8 mouse cellular contexts compared by ENCODE assay signal in genomic region chr10:119168791-119169190, GRCm38 (mm10).
DNase-seq lines count a peak whose midpoint lies in the region; ATAC-seq and TF ChIP-seq lines count a peak whose summit lies in the region.

No protein-coding gene starts in this region.

- no peak for TF ChIP-seq POLR2A in testis, adult 2 months (IDR thresholded peaks at IDR 0.05; ENCODE audit: control insufficient read depth, low read depth, low read length)

- H3K4me2 ChIP-seq in heart, embryonic 11.5 days: no peak overlapping the region

- H3K36me3 ChIP-seq in testis, adult 2 months (ENCODE audit: control insufficient read depth, insufficient read depth, low read length): no peaks in the 10 kb centered on the region
- H3K36me3 ChIP-seq in heart, embryonic 11.5 days (ENCODE audit: control insufficient read depth, insufficient read depth, low read length): no peaks in the 10 kb centered on the region

- peak; percentile 82 for DNase-seq in heart, adult 11 months
- no peak for DNase-seq in heart, postnatal 14 days
- no peak for DNase-seq in testis, postnatal 10 days (ENCODE audit: low spot score)
- peak; percentile 18 for DNase-seq in kidney, postnatal 10 days
- DNase-seq in retina, postnatal 1 day: peak; percentile 75

- no peak for TF ChIP-seq CTCF in testis, adult 2 months (IDR thresholded peaks at IDR 0.05; ENCODE audit: control insufficient read depth, insufficient read depth, insufficient replicate concordance, low read depth, low read length)

- WGBS in heart, embryonic 11.5 days (ENCODE audit: insufficient replicate concordance): 31% methylated on average over 14 of the region's 14 CpGs

- H3K27ac ChIP-seq in testis, adult 2 months (ENCODE audit: control insufficient read depth, insufficient read depth, low read depth, low read length): no peak overlapping the region
- H3K27ac ChIP-seq in heart, embryonic 11.5 days (ENCODE audit: low read depth, low read length): no peak overlapping the region

- no peaks in the 10 kb centered on the region for H3K27me3 ChIP-seq in testis, adult 2 months (ENCODE audit: control insufficient read depth, insufficient read depth, low read length)
- no peaks in the 10 kb centered on the region for H3K27me3 ChIP-seq in heart, embryonic 11.5 days (ENCODE audit: control insufficient read depth, insufficient read depth, low read length)

- intact Hi-C loops in heart, postnatal 14 days (cut with DNase I): no loop called here

- peaks cover 2% of the 10 kb centered on the region for H3K4me1 ChIP-seq in testis, adult 2 months (ENCODE audit: control insufficient read depth, insufficient read depth, low read length)
- no peaks in the 10 kb centered on the region for H3K4me1 ChIP-seq in heart, embryonic 11.5 days (ENCODE audit: control insufficient read depth, insufficient read depth, low read length)

- no peak for ATAC-seq in erythroid progenitor cell, adult 5-6 weeks (replicated peaks; ENCODE audit: low FRiP score, poor library complexity, severe bottlenecking)
- no peak for ATAC-seq in heart, embryonic 11.5 days (replicated peaks; ENCODE audit: insufficient number of reproducible peaks, low FRiP score, low TSS enrichment)

- peak overlapping the region; percentile 0 for H3K4me3 ChIP-seq in testis, adult 2 months (ENCODE audit: control insufficient read depth, low read depth, low read length)
- no peak overlapping the region for H3K4me3 ChIP-seq in heart, embryonic 11.5 days (ENCODE audit: low read depth, low read length)

- no peaks in the 10 kb centered on the region for H3K9me3 ChIP-seq in heart, embryonic 11.5 days (replicated peaks; ENCODE audit: control insufficient read depth, low read length)

- no peak overlapping the region for H3K9ac ChIP-seq in heart, embryonic 11.5 days (ENCODE audit: low read depth, low read length)

Comparison
In these comparisons a context has a peak if more than half of its experiments do, and no peak if none do; other contexts are left out.
1. DNase-seq: peak in heart, adult 11 months (single experiment), kidney, postnatal 10 days (single experiment) and retina, postnatal 1 day (single experiment); none in heart, postnatal 14 days (0 of 2) and testis, postnatal 10 days (single experiment).